Mouse (Mus musculus): ENCODE results near the gene Nup62. TPM values are rescaled to one million over a fixed set of nuclear protein-coding genes. Genes with fewer than 3 reads are reported as not detected.

Gene Nup62
- 61.5 and 65.7 TPM in 2 replicates for polyA plus RNA-seq (2012; rRNA removed)

GRCm38 (mm10) chr7:44815721-44816469 is at the start of gene Nup62, which contains the start of gene Il4i1:
Gene Nup62, plus strand, starts transcription at chr7:44816088.
Gene Il4i1, plus strand, starts transcription at chr7:44816387.

GRCm38 (mm10) chr7:44816470-44817021 is 658 bp downstream of the Nup62 start, which contains the start of gene Atf5:
Gene Atf5, minus strand, starts transcription at chr7:44816658.

GRCm38 (mm10) chr7:44848561-44849415 is 32.9 kb downstream of the Nup62 start, which contains the start of the genes Akt1s1 and Tbc1d17:
Gene Akt1s1, plus strand, starts transcription at chr7:44848991.
Gene Tbc1d17, minus strand, starts transcription at chr7:44849079.

GRCm38 (mm10) chr7:44857042-44857552 is 41.2 kb downstream of the Nup62 start, which contains the start of gene Pnkp:
Gene Pnkp, plus strand, starts transcription at chr7:44857139.

GRCm38 (mm10) chr7:44869697-44870528 is 54.0 kb downstream of the Nup62 start, which contains the start of gene Ptov1:
Gene Ptov1, minus strand, starts transcription at chr7:44869788.

Other genes with a start within 250 kb of the Nup62 start
- gene Napsa, start 243.7 kb upstream of the Nup62 start, polyA plus RNA-seq (2012; rRNA removed) = 7.8 and 8.1 TPM in 2 replicates
- gene Kcnc3, start 225.4 kb upstream of the Nup62 start, polyA plus RNA-seq (2012; rRNA removed) = 2.7 and 2.8 TPM in 2 replicates
- 365 and 409 TPM in 2 replicates for gene Myh14, start 145.2 kb upstream of the Nup62 start, polyA plus RNA-seq (2012; rRNA removed)
- not detected in 2 replicates for gene Izumo2, start 107.3 kb upstream of the Nup62 start, polyA plus RNA-seq (2012; rRNA removed)
- 44.8 and 45.6 TPM in 2 replicates for gene Vrk3, start 67.7 kb upstream of the Nup62 start, polyA plus RNA-seq (2012; rRNA removed)
- gene Zfp473, start 65.0 kb upstream of the Nup62 start, polyA plus RNA-seq (2012; rRNA removed) = 0.19 and 0.26 TPM in 2 replicates
- 7.8 and 10.3 TPM in 2 replicates for gene Il4i1, start 299 bp downstream of the Nup62 start, polyA plus RNA-seq (2012; rRNA removed)
- 85.4 and 120 TPM in 2 replicates for gene Atf5, start 570 bp downstream of the Nup62 start, polyA plus RNA-seq (2012; rRNA removed)
- gene Akt1s1, start 32.9 kb downstream of the Nup62 start, polyA plus RNA-seq (2012; rRNA removed) = 188 and 210 TPM in 2 replicates
- gene Tbc1d17, start 33.0 kb downstream of the Nup62 start, polyA plus RNA-seq (2012; rRNA removed) = 71.5 and 99.3 TPM in 2 replicates
- gene Pnkp, start 41.1 kb downstream of the Nup62 start, polyA plus RNA-seq (2012; rRNA removed) = 53.4 and 64.9 TPM in 2 replicates
- gene Ptov1, start 53.7 kb downstream of the Nup62 start, polyA plus RNA-seq (2012; rRNA removed) = 241 and 272 TPM in 2 replicates
- gene Med25, start 76.6 kb downstream of the Nup62 start, polyA plus RNA-seq (2012; rRNA removed) = 304 and 344 TPM in 2 replicates
- 59.1 and 65.3 TPM in 2 replicates for gene Fuz, start 80.0 kb downstream of the Nup62 start, polyA plus RNA-seq (2012; rRNA removed)
- 94.2 and 104 TPM in 2 replicates for gene Ap2a1, start 113.4 kb downstream of the Nup62 start, polyA plus RNA-seq (2012; rRNA removed)
- not detected in 2 replicates for gene Tsks, start 127.1 kb downstream of the Nup62 start, polyA plus RNA-seq (2012; rRNA removed)
- 14.6 and 20.4 TPM in 2 replicates for gene Cpt1c, start 158.8 kb downstream of the Nup62 start, polyA plus RNA-seq (2012; rRNA removed)
- gene Prmt1, start 170.5 kb downstream of the Nup62 start, polyA plus RNA-seq (2012; rRNA removed) = 75.9 and 81.7 TPM in 2 replicates
- gene Irf3, start 181.6 kb downstream of the Nup62 start, polyA plus RNA-seq (2012; rRNA removed) = 114 and 134 TPM in 2 replicates
- 32.2 and 35.0 TPM in 2 replicates for gene Bcl2l12, start 182.6 kb downstream of the Nup62 start, polyA plus RNA-seq (2012; rRNA removed)
- 82.6 and 102 TPM in 2 replicates for gene Scaf1, start 200.3 kb downstream of the Nup62 start, polyA plus RNA-seq (2012; rRNA removed)
- 123 and 160 TPM in 2 replicates for gene Rras, start 201.9 kb downstream of the Nup62 start, polyA plus RNA-seq (2012; rRNA removed)
- 7.7 and 10.0 TPM in 2 replicates for gene Prr12, start 236.8 kb downstream of the Nup62 start, polyA plus RNA-seq (2012; rRNA removed)
- gene Nosip, start 246.3 kb downstream of the Nup62 start, polyA plus RNA-seq (2012; rRNA removed) = 98.1 and 100 TPM in 2 replicates
- 140 and 174 TPM in 2 replicates for gene Prrg2, start 246.6 kb downstream of the Nup62 start, polyA plus RNA-seq (2012; rRNA removed)